Mouse (Mus musculus) c-Kit-positive CD71-negative TER-119-negative erythroid progenitor cells, embryonic 14.5 days (primary cell): ENCODE results near the gene Gna12.

Experiments
- DNase-seq: peaks from one replicate; pipeline ENCODE4 v3.0.0-alpha.2; 2013; ENCODE audit warnings: low read depth

The Gna12 gene

GRCm38 (mm10) chr5:140827413-140827812 lies 2.8 kb downstream of the Gna12 start:
- no peak for DNase-seq

GRCm38 (mm10) chr5:140826796-140827195 lies 3.4 kb downstream of the Gna12 start:
- DNase-seq: no peak

GRCm38 (mm10) chr5:140826118-140826517 lies 4.1 kb downstream of the Gna12 start:
- no peak for DNase-seq

GRCm38 (mm10) chr5:140824126-140824525 lies 6.1 kb downstream of the Gna12 start:
- DNase-seq: no peak

- DNase-seq: no peak
Measured at GRCm38 (mm10) chr5:140823386-140823785, 6.8 kb downstream of the Gna12 start.

GRCm38 (mm10) chr5:140821951-140822350 lies 8.3 kb downstream of the Gna12 start:
- no peak for DNase-seq

GRCm38 (mm10) chr5:140820539-140820938 lies 9.7 kb downstream of the Gna12 start:
- no peak for DNase-seq

GRCm38 (mm10) chr5:140819594-140819993 lies 10.6 kb downstream of the Gna12 start:
- no peak for DNase-seq

- DNase-seq: no peak
Measured at GRCm38 (mm10) chr5:140818482-140819076, 11.7 kb downstream of the Gna12 start.

GRCm38 (mm10) chr5:140816950-140817568 lies 13.2 kb downstream of the Gna12 start:
- no peak for DNase-seq

- no peak for DNase-seq
Measured at GRCm38 (mm10) chr5:140816008-140816407, 14.2 kb downstream of the Gna12 start.

- DNase-seq: no peak
Measured at GRCm38 (mm10) chr5:140815059-140815728, 15.0 kb downstream of the Gna12 start.

- no peak for DNase-seq
Measured at GRCm38 (mm10) chr5:140814403-140814802, 15.8 kb downstream of the Gna12 start.

- no peak for DNase-seq
Measured at GRCm38 (mm10) chr5:140812699-140813098, 17.5 kb downstream of the Gna12 start.

- DNase-seq: no peak
Measured at GRCm38 (mm10) chr5:140812063-140812462, 18.2 kb downstream of the Gna12 start.

- DNase-seq: no peak
Measured at GRCm38 (mm10) chr5:140811390-140811789, 18.8 kb downstream of the Gna12 start.

- DNase-seq: no peak
Measured at GRCm38 (mm10) chr5:140806939-140807338, 23.3 kb downstream of the Gna12 start.

GRCm38 (mm10) chr5:140806252-140806651 lies 24.0 kb downstream of the Gna12 start:
- DNase-seq: no peak

- DNase-seq: no peak
Measured at GRCm38 (mm10) chr5:140801782-140802181, 28.4 kb downstream of the Gna12 start.

GRCm38 (mm10) chr5:140800288-140800923 lies 29.8 kb downstream of the Gna12 start:
- DNase-seq: no peak

- no peak for DNase-seq
Measured at GRCm38 (mm10) chr5:140799190-140799589, 31.0 kb downstream of the Gna12 start.

GRCm38 (mm10) chr5:140798775-140799174 lies 31.5 kb downstream of the Gna12 start:
- no peak for DNase-seq

- DNase-seq: no peak
Measured at GRCm38 (mm10) chr5:140798158-140798557, 32.1 kb downstream of the Gna12 start.
